Mouse (Mus musculus): ENCODE results near the gene Alkbh3. TPM values are rescaled to one million over a fixed set of nuclear protein-coding genes. Genes with fewer than 3 reads are reported as not detected.

The Alkbh3 gene
- total RNA-seq, 1 experiment, result 41.5 TPM

- TF ChIP-seq ZNF384 (IDR thresholded peaks at IDR 0.05; ENCODE audit: low read depth, low read length), result no peak
- TF ChIP-seq MAFK (IDR thresholded peaks at IDR 0.05; ENCODE audit: insufficient read depth, low read depth, low read length), result no peak
- no peak for TF ChIP-seq CHD2 (IDR thresholded peaks at IDR 0.05; ENCODE audit: low read depth, low read length)
- no peak for TF ChIP-seq ZC3H11A (IDR thresholded peaks at IDR 0.05; ENCODE audit: borderline replicate concordance, low read depth, low read length)
- Histone ChIP-seq H3K4me1 (ENCODE audit: control insufficient read depth in 2 of 2, insufficient read depth in 2 of 2, low read length in 2 of 2, poor library complexity in 1 of 2) (no peaks in the 10 kb centered on the region), H3K36me3 (ENCODE audit: control insufficient read depth, insufficient read depth, low read length, poor library complexity, severe bottlenecking) (no peaks in the 10 kb centered on the region), H3K27ac (ENCODE audit: insufficient read depth, low read depth, low read length, poor library complexity, severe bottlenecking) (no peak overlapping the region), H3K9ac (ENCODE audit: insufficient read depth, low read depth, low read length, poor library complexity, severe bottlenecking) (no peak overlapping the region), H3K4me3 (ENCODE audit: insufficient read depth in 1 of 2, low read depth in 1 of 2, low read length in 2 of 2, poor library complexity in 1 of 2, severe bottlenecking in 1 of 2) (no peak overlapping the region), H3K9me3 (ENCODE audit: control insufficient read depth, insufficient read depth, low read depth, low read length) (no peaks in the 10 kb centered on the region)
- in situ Hi-C loops (cut with MboI; ENCODE audit: low sequenced_read_pairs in 2 of 2, unreplicated experiment in 2 of 2), result no loop called here
- no peak for DNase-seq (ENCODE audit: low read depth, low spot score)
Observed at GRCm38 (mm10) chr2:94050901-94051300, 40.3 kb upstream of the Alkbh3 start.

GRCm38 (mm10) chr2:94049471-94050176, 39.0 kb upstream of the Alkbh3 start:
- Histone ChIP-seq H3K36me3 (ENCODE audit: control insufficient read depth, insufficient read depth, low read length, poor library complexity, severe bottlenecking) (no peaks in the 10 kb centered on the region), H3K27ac (ENCODE audit: insufficient read depth, low read depth, low read length, poor library complexity, severe bottlenecking) (no peak overlapping the region), H3K9me3 (ENCODE audit: control insufficient read depth, insufficient read depth, low read depth, low read length) (no peaks in the 10 kb centered on the region), H3K4me3 (ENCODE audit: insufficient read depth in 1 of 2, low read depth in 1 of 2, low read length in 2 of 2, poor library complexity in 1 of 2, severe bottlenecking in 1 of 2) (no peak overlapping the region), H3K9ac (ENCODE audit: insufficient read depth, low read depth, low read length, poor library complexity, severe bottlenecking) (no peak overlapping the region), H3K4me1 (ENCODE audit: control insufficient read depth in 2 of 2, insufficient read depth in 2 of 2, low read length in 2 of 2, poor library complexity in 1 of 2) (no peaks in the 10 kb centered on the region)
- TF ChIP-seq ZC3H11A (IDR thresholded peaks at IDR 0.05; ENCODE audit: borderline replicate concordance, low read depth, low read length), result no peak
- TF ChIP-seq CHD2 (IDR thresholded peaks at IDR 0.05; ENCODE audit: low read depth, low read length), result no peak
- TF ChIP-seq HCFC1 (IDR thresholded peaks at IDR 0.05; ENCODE audit: borderline replicate concordance, insufficient read depth, low read length), result no peak
- TF ChIP-seq ZNF384 (IDR thresholded peaks at IDR 0.05; ENCODE audit: low read depth, low read length), result no peak
- no peak for TF ChIP-seq MAFK (IDR thresholded peaks at IDR 0.05; ENCODE audit: insufficient read depth, low read depth, low read length)
- in situ Hi-C loops (cut with MboI; ENCODE audit: low sequenced_read_pairs in 2 of 2, unreplicated experiment in 2 of 2), result no loop called here
- DNase-seq (ENCODE audit: low read depth, low spot score), result no peak

- in situ Hi-C loops (cut with MboI; ENCODE audit: low sequenced_read_pairs in 2 of 2, unreplicated experiment in 2 of 2), result no loop called here
- no peak overlapping the region for H3K27ac ChIP-seq (ENCODE audit: insufficient read depth, low read depth, low read length, poor library complexity, severe bottlenecking)
- H3K9me3 ChIP-seq (ENCODE audit: control insufficient read depth, insufficient read depth, low read depth, low read length), result no peaks in the 10 kb centered on the region
- DNase-seq (ENCODE audit: low read depth, low spot score), result no peak
- H3K4me3 ChIP-seq (ENCODE audit: insufficient read depth in 1 of 2, low read depth in 1 of 2, low read length in 2 of 2, poor library complexity in 1 of 2, severe bottlenecking in 1 of 2), result no peak overlapping the region
- H3K9ac ChIP-seq (ENCODE audit: insufficient read depth, low read depth, low read length, poor library complexity, severe bottlenecking), result no peak overlapping the region
- H3K4me1 ChIP-seq (ENCODE audit: control insufficient read depth in 2 of 2, insufficient read depth in 2 of 2, low read length in 2 of 2, poor library complexity in 1 of 2), result no peaks in the 10 kb centered on the region
- TF ChIP-seq CHD2 (IDR thresholded peaks at IDR 0.05; ENCODE audit: low read depth, low read length), result no peak
- no peak for TF ChIP-seq MAFK (IDR thresholded peaks at IDR 0.05; ENCODE audit: insufficient read depth, low read depth, low read length)
- H3K36me3 ChIP-seq (ENCODE audit: control insufficient read depth, insufficient read depth, low read length, poor library complexity, severe bottlenecking), result no peaks in the 10 kb centered on the region
Observed at GRCm38 (mm10) chr2:94048733-94049470, 38.3 kb upstream of the Alkbh3 start.

GRCm38 (mm10) chr2:94048271-94048670, 37.7 kb upstream of the Alkbh3 start:
- Histone ChIP-seq H3K4me1 (ENCODE audit: control insufficient read depth in 2 of 2, insufficient read depth in 2 of 2, low read length in 2 of 2, poor library complexity in 1 of 2) (no peaks in the 10 kb centered on the region), H3K4me3 (ENCODE audit: insufficient read depth in 1 of 2, low read depth in 1 of 2, low read length in 2 of 2, poor library complexity in 1 of 2, severe bottlenecking in 1 of 2) (no peak overlapping the region), H3K9me3 (ENCODE audit: control insufficient read depth, insufficient read depth, low read depth, low read length) (no peaks in the 10 kb centered on the region), H3K9ac (ENCODE audit: insufficient read depth, low read depth, low read length, poor library complexity, severe bottlenecking) (no peak overlapping the region), H3K36me3 (ENCODE audit: control insufficient read depth, insufficient read depth, low read length, poor library complexity, severe bottlenecking) (no peaks in the 10 kb centered on the region; the same call in 1 of the 2 replicates), H3K27ac (ENCODE audit: insufficient read depth, low read depth, low read length, poor library complexity, severe bottlenecking) (no peak overlapping the region)
- in situ Hi-C loops (cut with MboI; ENCODE audit: low sequenced_read_pairs in 2 of 2, unreplicated experiment in 2 of 2), result no loop called here
- TF ChIP-seq ZC3H11A (IDR thresholded peaks at IDR 0.05; ENCODE audit: borderline replicate concordance, low read depth, low read length) (no peak), MAFK (IDR thresholded peaks at IDR 0.05; ENCODE audit: insufficient read depth, low read depth, low read length) (no peak), ZNF384 (IDR thresholded peaks at IDR 0.05; ENCODE audit: low read depth, low read length) (no peak), CHD2 (IDR thresholded peaks at IDR 0.05; ENCODE audit: low read depth, low read length) (no peak), HCFC1 (IDR thresholded peaks at IDR 0.05; ENCODE audit: borderline replicate concordance, insufficient read depth, low read length) (no peak)
- no peak for DNase-seq (ENCODE audit: low read depth, low spot score)
